In the genomic region with DNA sequence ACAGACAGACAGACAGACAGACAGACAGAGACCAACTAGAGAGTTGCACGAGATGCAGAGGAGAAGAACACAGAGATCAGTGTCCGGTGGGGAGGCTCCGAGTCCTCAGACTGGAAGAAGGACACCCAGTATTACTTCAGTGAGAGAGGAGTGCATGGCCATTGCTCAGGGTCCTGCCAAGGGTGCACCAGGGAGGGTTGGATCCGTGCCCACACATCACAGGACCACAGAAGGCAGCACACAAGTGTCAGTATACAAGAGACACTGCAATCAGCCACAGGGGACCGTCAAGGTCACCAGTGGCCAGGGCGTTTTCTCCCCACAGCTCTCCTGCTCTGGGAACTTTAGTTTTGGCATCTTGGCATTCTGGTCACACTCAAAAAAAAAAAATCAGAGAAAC, we compare ENCODE assay signal across 14 mouse cellular contexts.
DNase-seq lines count a peak whose midpoint lies in the region; ATAC-seq and TF ChIP-seq lines count a peak whose summit lies in the region.
"Had no signal": no experiment of that assay in that cellular context is flagged by ENCODE, and none has a peak within 500 bp of the region (broad histone marks: within the 10 kb centered on the region; RNA-seq: fewer than 3 reads in every experiment).

No protein-coding gene starts in this region.

- no peaks in the 10 kb centered on the region for H3K79me2 ChIP-seq in heart, adult 2 months (replicated peaks; ENCODE audit: control insufficient read depth, insufficient read depth, low read length)

- H3K9ac ChIP-seq in heart, adult 2 months (ENCODE audit: low read depth, low read length): no peak overlapping the region
- H3K9ac ChIP-seq in heart, embryonic 14.5 days (ENCODE audit: low read length): no peak overlapping the region
- no peak overlapping the region for H3K9ac ChIP-seq in midbrain, embryonic 13.5 days (replicated peaks)
- H3K9ac ChIP-seq: liver, postnatal 0 days had no signal

- 72% methylated on average over 6 of the region's 6 CpGs for WGBS in heart, adult 2 months
- WGBS in heart, embryonic 14.5 days: 53% methylated on average over 6 of the region's 6 CpGs
- WGBS in midbrain, embryonic 13.5 days: 81% methylated on average over 6 of the region's 6 CpGs

- DNase-seq in heart, adult 2 months: peak; percentile 47 to 62
- no peak for DNase-seq in heart, postnatal 25 days (ENCODE audit: low spot score)
- peak; percentile 15 for DNase-seq in right cerebral cortex, postnatal 14 days
- no peak for DNase-seq in right cerebral cortex, postnatal 25 days
- peak; percentile 83 for DNase-seq in testis, postnatal 10 days (ENCODE audit: low spot score)
- no peak for DNase-seq in retina, postnatal 1 day
- DNase-seq: liver, postnatal 0 days had no signal

- H3K4me2 ChIP-seq in heart, embryonic 14.5 days (ENCODE audit: low read length): no peak overlapping the region
- H3K4me2 ChIP-seq in midbrain, embryonic 13.5 days (replicated peaks): no peak overlapping the region

- no peak for TF ChIP-seq POLR2A in heart, adult 2 months (IDR thresholded peaks at IDR 0.05; ENCODE audit: insufficient read depth, low read depth, low read length)

- TF ChIP-seq EP300 in heart, adult 2 months (IDR thresholded peaks at IDR 0.05; ENCODE audit: insufficient read depth, low read depth, low read length): no peak

- no peaks in the 10 kb centered on the region for H3K27me3 ChIP-seq in heart, adult 2 months (ENCODE audit: control insufficient read depth, insufficient read depth, low read length)
- H3K27me3 ChIP-seq in heart, embryonic 14.5 days (ENCODE audit: control insufficient read depth, insufficient read depth, low read length): no peaks in the 10 kb centered on the region
- H3K27me3 ChIP-seq in midbrain, embryonic 13.5 days: no peaks in the 10 kb centered on the region
- H3K27me3 ChIP-seq: CH12.LX; megakaryocyte, embryonic 14.5 days had no signal

- H3K36me3 ChIP-seq in heart, adult 2 months (ENCODE audit: control insufficient read depth, insufficient read depth, low read length): no peaks in the 10 kb centered on the region
- peaks cover 52% of the 10 kb centered on the region for H3K36me3 ChIP-seq in heart, embryonic 14.5 days (ENCODE audit: control insufficient read depth, insufficient read depth, low read length)
- peaks cover 12% of the 10 kb centered on the region; the same call in 1 of the 2 replicates for H3K36me3 ChIP-seq in midbrain, embryonic 13.5 days

- no peak for TF ChIP-seq CTCF in heart, adult 2 months (IDR thresholded peaks at IDR 0.05)

- H3K27ac ChIP-seq in heart, adult 2 months: no peak overlapping the region
- peak overlapping the region; percentile 0 to 41; a peak in 1 of 4 replicates for H3K27ac ChIP-seq in heart, embryonic 14.5 days (replicated peaks in 1 of 2; ENCODE audit: control insufficient read depth in 1 of 2, insufficient read depth in 1 of 2, low read depth in 2 of 2, low read length in 2 of 2)
- H3K27ac ChIP-seq in midbrain, embryonic 13.5 days: no peak overlapping the region
- H3K27ac ChIP-seq: forebrain, embryonic 10.5 days; stomach, postnatal 0 days had no signal

- H3K4me1 ChIP-seq in heart, adult 2 months (ENCODE audit: control insufficient read depth, insufficient read depth, low read length): no peaks in the 10 kb centered on the region; the same call in 1 of the 2 replicates
- peaks cover 5 to 9% of the 10 kb centered on the region in 2 experiments for H3K4me1 ChIP-seq in heart, embryonic 14.5 days (ENCODE audit: control insufficient read depth in 2 of 2, insufficient read depth in 2 of 2, low read length in 2 of 2)
- H3K4me1 ChIP-seq in midbrain, embryonic 13.5 days (replicated peaks): 0 out of 2 replicates have a peak, but pooled peaks cover 6% of the 10 kb centered on the region

- no peaks in the 10 kb centered on the region for H3K9me3 ChIP-seq in heart, embryonic 14.5 days (ENCODE audit: control insufficient read depth, low read length)
- H3K9me3 ChIP-seq in midbrain, embryonic 13.5 days: no peaks in the 10 kb centered on the region
- H3K9me3 ChIP-seq: forebrain, embryonic 10.5 days; megakaryocyte, embryonic 14.5 days had no signal

- no peak overlapping the region for H3K4me3 ChIP-seq in heart, adult 2 months
- no peak overlapping the region for H3K4me3 ChIP-seq in heart, embryonic 14.5 days (ENCODE audit: control insufficient read depth in 1 of 2, insufficient read depth in 1 of 2, low read depth in 1 of 2, low read length in 2 of 2)
- H3K4me3 ChIP-seq in midbrain, embryonic 13.5 days (replicated peaks): no peak overlapping the region
- H3K4me3 ChIP-seq: forebrain, embryonic 10.5 days; megakaryocyte, embryonic 14.5 days had no signal

- intact Hi-C loops in heart, adult 2 months (cut with DNase I): no loop called here
- intact Hi-C loops in heart, postnatal 25 days (cut with DNase I): loop anchor here (5.0 kb wide), 3 partner anchors 66 to 161 kb away; partner anchors contain the start of genes Fryl and Ociad1

- ATAC-seq in heart, embryonic 14.5 days (ENCODE audit: insufficient number of reproducible peaks, insufficient read depth, low FRiP score, low read depth): peak; percentile 53
- no peak for ATAC-seq in midbrain, embryonic 13.5 days
- ATAC-seq: intestine, embryonic 16.5 days; liver, postnatal 0 days had no signal

Comparison
In these comparisons a context has a peak if more than half of its experiments do, and no peak if none do; other contexts are left out.
1. DNase-seq: peak in heart, adult 2 months (2 of 2), right cerebral cortex, postnatal 14 days (single experiment) and testis, postnatal 10 days (single experiment); none in heart, postnatal 25 days (single experiment), right cerebral cortex, postnatal 25 days (single experiment) and retina, postnatal 1 day (single experiment).
2. H3K27ac ChIP-seq: peak in heart, embryonic 14.5 days (2 of 2); none in heart, adult 2 months (single experiment) and midbrain, embryonic 13.5 days (single experiment).